Mouse (Mus musculus) right cerebral cortex, postnatal 10 days (tissue): ENCODE data around the gene Pom121l12.

Experiments used
- DNase-seq, 2 experiments: peaks; one replicate each; pipeline ENCODE4 v3.0.0; 2021; ENCODE audit warnings: low spot score in 2 of 2

Gene Pom121l12

GRCm38 (mm10) chr11:14598976-14599375 lies at the start of gene Pom121l12:
Pom121l12 (plus strand) TSS chr11:14599276.
- DNase-seq: no peak

GRCm38 (mm10) chr11:14611859-14612258 lies 12.8 kb downstream of the Pom121l12 start:
- DNase-seq: no peak
